In the genomic region with DNA sequence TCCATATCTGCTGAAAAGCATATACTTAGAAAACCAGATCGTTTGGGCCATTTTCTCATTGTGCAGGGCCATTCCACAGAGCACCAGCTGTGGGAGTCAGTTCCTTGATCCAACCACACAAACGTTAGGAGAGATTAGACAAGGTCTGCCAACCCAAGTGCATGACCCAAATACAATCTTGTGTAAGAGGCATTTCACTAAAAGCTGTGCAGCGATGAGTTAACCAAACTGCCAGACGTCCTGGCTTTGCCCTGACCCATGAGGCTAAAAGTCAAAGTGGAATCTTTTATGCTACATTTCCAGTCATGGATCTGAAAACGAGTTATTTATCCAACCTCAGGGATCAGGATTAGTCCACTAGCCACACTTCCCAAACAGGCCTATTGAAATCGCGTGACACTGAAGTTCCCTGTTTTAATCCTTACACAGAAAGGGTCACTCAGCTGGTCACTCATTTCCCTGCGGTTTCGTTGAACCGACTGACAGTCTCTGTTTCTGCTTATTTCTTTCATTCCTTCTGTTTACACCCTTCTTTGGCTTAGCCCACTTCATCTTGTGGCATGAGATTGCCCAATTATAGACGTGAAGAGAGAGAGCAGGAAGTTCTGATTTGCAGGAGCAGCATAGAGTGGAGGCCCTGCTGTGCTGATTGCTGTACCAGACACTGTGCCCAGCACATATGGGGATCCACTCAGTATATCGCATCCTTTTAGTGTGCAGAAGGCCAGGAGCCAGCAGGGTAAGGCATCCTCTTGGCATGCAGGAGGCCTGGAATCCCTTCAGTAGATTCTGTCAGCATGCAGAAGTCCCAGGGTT, we compare ENCODE assay signal across 9 mouse cellular contexts. TPM values are rescaled to one million over a fixed set of nuclear protein-coding genes. Genes with fewer than 3 reads are reported as not detected.
DNase-seq lines count a peak whose midpoint lies in the region; ATAC-seq lines count a peak whose summit lies in the region.
"Had no signal": no experiment of that assay in that cellular context is flagged by ENCODE, and none has a peak within 500 bp of the region (broad histone marks: within the 10 kb centered on the region; RNA-seq: fewer than 3 reads in every experiment).

No protein-coding gene starts in this region.

- H3K36me3 ChIP-seq in kidney, embryonic 14.5 days (ENCODE audit: control insufficient read depth, insufficient read depth, low read length): peaks cover 84% of the 10 kb centered on the region

- no peak overlapping the region for H3K4me3 ChIP-seq in kidney, embryonic 14.5 days (ENCODE audit: low read length)
- H3K4me3 ChIP-seq: hindbrain, embryonic 15.5 days had no signal

- no peaks in the 10 kb centered on the region; the same call in 1 of the 2 replicates for H3K4me1 ChIP-seq in kidney, embryonic 14.5 days (ENCODE audit: control insufficient read depth, insufficient read depth, low read length)
- H3K4me1 ChIP-seq: hindbrain, embryonic 15.5 days had no signal

- ATAC-seq in kidney, embryonic 14.5 days (ENCODE audit: low FRiP score, low TSS enrichment): no peak

- H3K9me3 ChIP-seq in kidney, embryonic 14.5 days (ENCODE audit: control insufficient read depth, low read length): no peaks in the 10 kb centered on the region
- H3K9me3 ChIP-seq: hindbrain, embryonic 15.5 days had no signal

- 82% methylated on average over 12 of the region's 12 CpGs for WGBS in kidney, embryonic 14.5 days

- H3K27me3 ChIP-seq in kidney, embryonic 14.5 days (ENCODE audit: control insufficient read depth, insufficient read depth, low read length): no peaks in the 10 kb centered on the region
- H3K27me3 ChIP-seq: hindbrain, embryonic 15.5 days had no signal

- H3K9ac ChIP-seq in kidney, embryonic 14.5 days (ENCODE audit: low read depth, low read length): no peak overlapping the region
- H3K9ac ChIP-seq: hindbrain, embryonic 15.5 days had no signal

- peak; percentile 41 for DNase-seq in adrenal gland, adult 2 months
- no peak for DNase-seq in adrenal gland, adult 18-20 months (ENCODE audit: low spot score in 2 of 2)
- DNase-seq in layer of hippocampus, adult 11-12 months (ENCODE audit: low spot score): peak; percentile 34
- DNase-seq in layer of hippocampus, postnatal 10 days (ENCODE audit: low spot score in 2 of 2): no peak
- peak; percentile 78 for DNase-seq in adipocyte (ENCODE audit: low spot score)
- DNase-seq in fibroblast of lung, adult 2 months (ENCODE audit: low read depth): peak; percentile 50
- DNase-seq in urinary bladder, postnatal 14 days (ENCODE audit: low spot score): no peak

- no peak overlapping the region for H3K4me2 ChIP-seq in kidney, embryonic 14.5 days (replicated peaks; ENCODE audit: low read depth, low read length)
- H3K4me2 ChIP-seq: hindbrain, embryonic 15.5 days had no signal

- H3K27ac ChIP-seq in kidney, embryonic 14.5 days (ENCODE audit: low read depth, low read length): no peak overlapping the region
- H3K27ac ChIP-seq: hindbrain, embryonic 15.5 days had no signal

RNA-seq across cellular contexts. Expression of gene Rcbtb2, which starts 49.6 kb away (rescaled TPM):
- total RNA-seq in adrenal gland, adult 2 months (2021): 10 to 100 TPM; 28.6 to 34.3 TPM
- polyA plus RNA-seq in adrenal gland, adult 2 months (2012; rRNA removed): 30.7 and 39.4 TPM in 2 replicates
- total RNA-seq in adrenal gland, adult 18-20 months (2021): 10 to 100 TPM; 29.5 to 51.1 TPM
- total RNA-seq in layer of hippocampus, postnatal 10 days (2021): 10 to 100 TPM; 33.0 to 33.1 TPM
- 116 and 136 TPM in 2 replicates for polyA plus RNA-seq in kidney, embryonic 14.5 days (2014; fragmentation: Nextera tagmentation; extraction: Ambion mirVana)

Comparison
In these comparisons a context has a peak if more than half of its experiments do, and no peak if none do; other contexts are left out.
1. DNase-seq: peak in adrenal gland, adult 2 months (single experiment), layer of hippocampus, adult 11-12 months (single experiment), adipocyte (single experiment) and fibroblast of lung, adult 2 months (single experiment); none in adrenal gland, adult 18-20 months (0 of 2), layer of hippocampus, postnatal 10 days (0 of 2) and urinary bladder, postnatal 14 days (single experiment).